15 mouse cellular contexts compared by ENCODE assay signal in genomic region chr4:141041117-141041516, GRCm38 (mm10). TPM values are rescaled to one million over a fixed set of nuclear protein-coding genes. Genes with fewer than 3 reads are reported as not detected.
A peak's percentile ranks its signal among the peaks of the same experiment; 100 is the strongest.
DNase-seq lines count a peak whose midpoint lies in the region; ATAC-seq and TF ChIP-seq lines count a peak whose summit lies in the region.
"Had no signal": no experiment of that assay in that cellular context is flagged by ENCODE, and none has a peak within 500 bp of the region (broad histone marks: within the 10 kb centered on the region; RNA-seq: fewer than 3 reads in every experiment).

No protein-coding gene starts in this region.

- peaks cover 36% of the 10 kb centered on the region; the same call in 1 of the 2 replicates for H3K36me3 ChIP-seq in kidney, postnatal 0 days (ENCODE audit: insufficient read depth, low read length)
- H3K36me3 ChIP-seq in kidney, embryonic 16.5 days (ENCODE audit: insufficient read depth, low read length) = peaks cover 59% of the 10 kb centered on the region
- H3K36me3 ChIP-seq in neural tube, embryonic 13.5 days = peaks cover 63% of the 10 kb centered on the region

- ATAC-seq in kidney, postnatal 0 days (replicated peaks; ENCODE audit: low FRiP score, low read depth) = peak; percentile 40; the same call in 1 of the 2 replicates
- no peak for ATAC-seq in kidney, embryonic 16.5 days (ENCODE audit: low FRiP score, low TSS enrichment)
- 0 out of 2 replicates have a peak, but pooled peaks have one; percentile 23 for ATAC-seq in neural tube, embryonic 13.5 days (ENCODE audit: low read depth)
- ATAC-seq in inflammation-experienced regulatory T-cells, adult 6 months = no peak
- ATAC-seq: forebrain, embryonic 15.5 days had no signal

- no peak for TF ChIP-seq CTCF in kidney, postnatal 0 days (IDR thresholded peaks at IDR 0.05; ENCODE audit: low read depth)

- 39% methylated on average over 12 of the region's 12 CpGs for WGBS in kidney, postnatal 0 days
- 50% methylated on average over 12 of the region's 12 CpGs for WGBS in kidney, embryonic 16.5 days
- 44% methylated on average over 12 of the region's 12 CpGs for WGBS in neural tube, embryonic 13.5 days

- H3K4me3 ChIP-seq in kidney, postnatal 0 days (replicated peaks; ENCODE audit: low read depth, low read length) = no peak overlapping the region
- no peak overlapping the region for H3K4me3 ChIP-seq in kidney, embryonic 16.5 days (ENCODE audit: low read length)
- no peak overlapping the region for H3K4me3 ChIP-seq in neural tube, embryonic 13.5 days
- H3K4me3 ChIP-seq: forebrain, embryonic 15.5 days had no signal

- peak; percentile 75 for DNase-seq in adrenal gland, postnatal 14 days
- no peak for DNase-seq in adrenal gland, postnatal 4 days (ENCODE audit: low spot score in 2 of 2)
- DNase-seq in kidney, postnatal 0 days (ENCODE audit: low spot score) = no peak
- no peak for DNase-seq in neural tube, embryonic 10.5 days (ENCODE audit: extremely low spot score, low spot score)
- no peak for DNase-seq in T-cell, adult 2 months (ENCODE audit: low spot score)
- DNase-seq: gastrocnemius, postnatal 10 days; layer of hippocampus, adult 9-11 months; right cerebral cortex, adult 18-20 months had no signal

- H3K27ac ChIP-seq in kidney, postnatal 0 days = no peak overlapping the region
- no peak overlapping the region for H3K27ac ChIP-seq in kidney, embryonic 16.5 days (ENCODE audit: low read length)
- H3K27ac ChIP-seq in neural tube, embryonic 13.5 days (replicated peaks) = no peak overlapping the region
- H3K27ac ChIP-seq: forebrain, embryonic 15.5 days had no signal

- H3K27me3 ChIP-seq in kidney, postnatal 0 days (ENCODE audit: insufficient read depth, low read length) = no peaks in the 10 kb centered on the region
- no peaks in the 10 kb centered on the region for H3K27me3 ChIP-seq in kidney, embryonic 16.5 days (ENCODE audit: insufficient read depth, low read length)
- no peaks in the 10 kb centered on the region for H3K27me3 ChIP-seq in neural tube, embryonic 13.5 days
- H3K27me3 ChIP-seq: forebrain, embryonic 15.5 days had no signal

- H3K9ac ChIP-seq in kidney, postnatal 0 days (ENCODE audit: low read depth, low read length) = no peak overlapping the region
- H3K9ac ChIP-seq in kidney, embryonic 16.5 days (replicated peaks; ENCODE audit: low read length) = no peak overlapping the region
- no peak overlapping the region for H3K9ac ChIP-seq in neural tube, embryonic 13.5 days
- H3K9ac ChIP-seq: forebrain, embryonic 15.5 days had no signal

- no peaks in the 10 kb centered on the region for H3K9me3 ChIP-seq in kidney, postnatal 0 days (replicated peaks; ENCODE audit: low read length)
- H3K9me3 ChIP-seq in kidney, embryonic 16.5 days (ENCODE audit: low read length) = no peaks in the 10 kb centered on the region
- H3K9me3 ChIP-seq in neural tube, embryonic 13.5 days = no peaks in the 10 kb centered on the region
- H3K9me3 ChIP-seq: forebrain, embryonic 15.5 days had no signal

- H3K4me1 ChIP-seq in kidney, postnatal 0 days (replicated peaks; ENCODE audit: insufficient read depth, low read length) = no peaks in the 10 kb centered on the region
- peaks cover 6% of the 10 kb centered on the region for H3K4me1 ChIP-seq in kidney, embryonic 16.5 days (ENCODE audit: insufficient read depth, low read length)
- H3K4me1 ChIP-seq in neural tube, embryonic 13.5 days (replicated peaks) = peaks cover 8% of the 10 kb centered on the region

- H3K4me2 ChIP-seq in kidney, postnatal 0 days (ENCODE audit: low read length) = no peak overlapping the region
- no peak overlapping the region for H3K4me2 ChIP-seq in kidney, embryonic 16.5 days (replicated peaks; ENCODE audit: low read depth, low read length)
- no peak overlapping the region for H3K4me2 ChIP-seq in neural tube, embryonic 13.5 days
- H3K4me2 ChIP-seq: forebrain, embryonic 15.5 days had no signal

RNA-seq across cellular contexts. Expression of gene Crocc, which starts 19.2 kb away (rescaled TPM):
- 7.1 and 9.8 TPM in 2 replicates for total RNA-seq in adrenal gland, postnatal 14 days (2021)
- 10 to 100 TPM; 16.3 to 24.0 TPM for total RNA-seq in adrenal gland, postnatal 4 days (2021)
- 5.9 and 7.8 TPM in 2 replicates for polyA plus RNA-seq in kidney, postnatal 0 days (2015; fragmentation: Nextera tagmentation; extraction: Ambion mirVana)
- 10.1 and 11.3 TPM in 2 replicates for polyA plus RNA-seq in kidney, embryonic 16.5 days (2015; fragmentation: Nextera tagmentation; extraction: Ambion mirVana)
- polyA plus RNA-seq in neural tube, embryonic 13.5 days (2015; fragmentation: Nextera tagmentation; extraction: Ambion mirVana) = 4.9 and 7.2 TPM in 2 replicates
- polyA plus RNA-seq in inflammation-experienced regulatory T-cells, adult 6 months (2017; shearing (Covaris generic)) = 1 to 10 TPM in 1 of 3 experiments, under 1 TPM in 2; 0.67 to 1.2 (median 0.67) TPM

RNA-seq across cellular contexts. Expression of gene Mfap2, which starts 30.9 kb away (rescaled TPM):
- total RNA-seq in adrenal gland, postnatal 14 days (2021) = 26.0 and 28.6 TPM in 2 replicates
- 100 to 1,000 TPM in 1 of 2 experiments, 10 to 100 TPM in 1; 98.0 to 106 TPM for total RNA-seq in adrenal gland, postnatal 4 days (2021)
- 330 and 339 TPM in 2 replicates for polyA plus RNA-seq in kidney, postnatal 0 days (2015; fragmentation: Nextera tagmentation; extraction: Ambion mirVana)
- 442 and 470 TPM in 2 replicates for polyA plus RNA-seq in kidney, embryonic 16.5 days (2015; fragmentation: Nextera tagmentation; extraction: Ambion mirVana)
- polyA plus RNA-seq in neural tube, embryonic 13.5 days (2015; fragmentation: Nextera tagmentation; extraction: Ambion mirVana) = 248 and 255 TPM in 2 replicates
- polyA plus RNA-seq in inflammation-experienced regulatory T-cells, adult 6 months (2017; shearing (Covaris generic)) = not detected
- total RNA-seq: MEL; neutrophil, adult 5-6 weeks had no signal

RNA-seq across cellular contexts. Expression of gene Necap2, which starts 37.0 kb away (rescaled TPM):
- 45.5 and 56.4 TPM in 2 replicates for total RNA-seq in adrenal gland, postnatal 14 days (2021)
- total RNA-seq in adrenal gland, postnatal 4 days (2021) = 10 to 100 TPM; 66.0 to 69.1 TPM
- 87.6 and 93.1 TPM in 2 replicates for polyA plus RNA-seq in kidney, postnatal 0 days (2015; fragmentation: Nextera tagmentation; extraction: Ambion mirVana)
- 94.5 and 99.0 TPM in 2 replicates for polyA plus RNA-seq in kidney, embryonic 16.5 days (2015; fragmentation: Nextera tagmentation; extraction: Ambion mirVana)
- polyA plus RNA-seq in neural tube, embryonic 13.5 days (2015; fragmentation: Nextera tagmentation; extraction: Ambion mirVana) = 55.5 and 58.7 TPM in 2 replicates
- polyA plus RNA-seq in inflammation-experienced regulatory T-cells, adult 6 months (2017; shearing (Covaris generic)) = 10 to 100 TPM; 85.9 to 95.9 (median 91.8) TPM

RNA-seq across cellular contexts. Expression of gene Spata21, which starts 47.0 kb away (rescaled TPM):
- total RNA-seq in adrenal gland, postnatal 14 days (2021) = not detected in 2 replicates
- total RNA-seq in adrenal gland, postnatal 4 days (2021) = under 1 TPM; 0.68 to 0.81 TPM
- 0.54 and 0.55 TPM in 2 replicates for polyA plus RNA-seq in kidney, postnatal 0 days (2015; fragmentation: Nextera tagmentation; extraction: Ambion mirVana)
- polyA plus RNA-seq in kidney, embryonic 16.5 days (2015; fragmentation: Nextera tagmentation; extraction: Ambion mirVana) = 0.51 and 0.59 TPM in 2 replicates
- polyA plus RNA-seq in neural tube, embryonic 13.5 days (2015; fragmentation: Nextera tagmentation; extraction: Ambion mirVana) = not detected in 2 replicates
- 1 to 10 TPM; 1.1 to 1.5 (median 1.5) TPM for polyA plus RNA-seq in inflammation-experienced regulatory T-cells, adult 6 months (2017; shearing (Covaris generic))
- total RNA-seq: gastrocnemius, postnatal 10 days; MEL; neutrophil, adult 5-6 weeks had no signal
- polyA plus RNA-seq: embryonic facial prominence, embryonic 14.5 days had no signal

RNA-seq across cellular contexts. Expression of gene Atp13a2, which starts 54.4 kb away (rescaled TPM):
- 28.7 and 37.1 TPM in 2 replicates for total RNA-seq in adrenal gland, postnatal 14 days (2021)
- 10 to 100 TPM; 58.8 to 63.5 TPM for total RNA-seq in adrenal gland, postnatal 4 days (2021)
- polyA plus RNA-seq in kidney, postnatal 0 days (2015; fragmentation: Nextera tagmentation; extraction: Ambion mirVana) = 30.6 and 31.9 TPM in 2 replicates
- 48.9 and 50.7 TPM in 2 replicates for polyA plus RNA-seq in kidney, embryonic 16.5 days (2015; fragmentation: Nextera tagmentation; extraction: Ambion mirVana)
- polyA plus RNA-seq in neural tube, embryonic 13.5 days (2015; fragmentation: Nextera tagmentation; extraction: Ambion mirVana) = 133 and 144 TPM in 2 replicates
- 1 to 10 TPM; 3.1 to 5.9 (median 5.6) TPM for polyA plus RNA-seq in inflammation-experienced regulatory T-cells, adult 6 months (2017; shearing (Covaris generic))

Comparison
In these comparisons a context has a peak if more than half of its experiments do, and no peak if none do; other contexts are left out.
1. ATAC-seq: peak in kidney, postnatal 0 days (single experiment) and neural tube, embryonic 13.5 days (single experiment); none in kidney, embryonic 16.5 days (single experiment) and inflammation-experienced regulatory T-cells, adult 6 months (single experiment).
2. RNA of gene Mfap2, which starts 30.9 kb away (polyA plus RNA-seq): 442 to 470 TPM in kidney, embryonic 16.5 days, 330 to 339 TPM in kidney, postnatal 0 days and 248 to 255 TPM in neural tube, embryonic 13.5 days; not detected in inflammation-experienced regulatory T-cells, adult 6 months; every median in the first group is over 100 times any median in the second.